Mouse (Mus musculus): ENCODE measurements around the gene Serpinb6b. TPM values are rescaled to one million over a fixed set of nuclear protein-coding genes. Genes with fewer than 3 reads are reported as not detected.

The Serpinb6b gene
- total RNA-seq, 2 experiments from 2014 or later: 1.3 to 1.6 TPM

- no peak for DNase-seq (ENCODE audit: low spot score in 2 of 2)
- intact Hi-C loops (cut with DNase I): no loop called here
Observed at GRCm38 (mm10) chr13:33027244-33027643, 62.2 kb downstream of the Serpinb6b start, which contains the start of gene Serpinb9b. Gene Serpinb9b, plus strand, starts transcription at chr13:33027416.

- no peak for DNase-seq (ENCODE audit: low spot score in 2 of 2)
- intact Hi-C loops (cut with DNase I): no loop called here
Observed at GRCm38 (mm10) chr13:33028146-33028545, 63.1 kb downstream of the Serpinb6b start.

- no peak for DNase-seq (ENCODE audit: low spot score in 2 of 2)
- intact Hi-C loops (cut with DNase I): no loop called here
Observed at GRCm38 (mm10) chr13:33028550-33028949, 63.5 kb downstream of the Serpinb6b start.

Other genes starting within 250 kb of the Serpinb6b start
- under 1 TPM; 0.14 to 0.16 TPM for gene Mylk4, start 181.3 kb upstream of the Serpinb6b start, total RNA-seq (2021)
- gene Wrnip1, start 163.2 kb upstream of the Serpinb6b start, total RNA-seq (2021): 10 to 100 TPM; 56.5 to 67.2 TPM
- 1 to 10 TPM; 1.1 to 1.7 TPM for gene D930007J09Rik, start 162.4 kb upstream of the Serpinb6b start, total RNA-seq (2021)
- 1 to 10 TPM; 2.5 to 3.8 TPM for gene Serpinb1a, start 114.0 kb upstream of the Serpinb6b start, total RNA-seq (2021)
- gene Serpinb1c, start 67.0 kb upstream of the Serpinb6b start, total RNA-seq (2021): not detected
- gene Serpinb9, start 38.0 kb downstream of the Serpinb6b start, total RNA-seq (2021): 1 to 10 TPM; 4.0 to 4.7 TPM
- not detected for gene Serpinb9b, start 62.2 kb downstream of the Serpinb6b start, total RNA-seq (2021)
- 1 to 10 TPM; 1.5 to 2.3 TPM for gene Serpinb1b, start 113.4 kb downstream of the Serpinb6b start, total RNA-seq (2021)
- gene Serpinb9c, start 194.5 kb downstream of the Serpinb6b start, total RNA-seq (2021): not detected
- not detected for gene Serpinb9d, start 227.8 kb downstream of the Serpinb6b start, total RNA-seq (2021)

All from left cerebral cortex, postnatal 25 days (tissue).